Mouse (Mus musculus): ENCODE measurements around the gene Msgn1.

Gene Msgn1

GRCm38 (mm10) chr12:11208872-11209271 lies at the start of gene Msgn1:
Gene Msgn1 (minus strand): TSS chr12:11208972.
- DNase-seq (ENCODE audit: low read depth, low spot score): no peak

- DNase-seq (ENCODE audit: low read depth, low spot score): no peak
These were observed 41.5 kb upstream of the Msgn1 start for GRCm38 (mm10) chr12:11250322-11250721.

GRCm38 (mm10) chr12:11247460-11247859 lies 38.7 kb upstream of the Msgn1 start:
- no peak for DNase-seq (ENCODE audit: low read depth, low spot score)

GRCm38 (mm10) chr12:11235996-11236395 lies 27.2 kb upstream of the Msgn1 start:
- no peak for DNase-seq (ENCODE audit: low read depth, low spot score)

GRCm38 (mm10) chr12:11230267-11230666 lies 21.5 kb upstream of the Msgn1 start:
- no peak for DNase-seq (ENCODE audit: low read depth, low spot score)

- no peak for DNase-seq (ENCODE audit: low read depth, low spot score)
These were observed 17.9 kb upstream of the Msgn1 start for GRCm38 (mm10) chr12:11226529-11227268.

- DNase-seq (ENCODE audit: low read depth, low spot score): no peak
These were observed 17.4 kb upstream of the Msgn1 start for GRCm38 (mm10) chr12:11226123-11226522.

GRCm38 (mm10) chr12:11224722-11225121 lies 15.9 kb upstream of the Msgn1 start:
- no peak for DNase-seq (ENCODE audit: low read depth, low spot score)

GRCm38 (mm10) chr12:11223090-11223489 lies 14.3 kb upstream of the Msgn1 start:
- no peak for DNase-seq (ENCODE audit: low read depth, low spot score)

GRCm38 (mm10) chr12:11222566-11222965 lies 13.8 kb upstream of the Msgn1 start:
- DNase-seq (ENCODE audit: low read depth, low spot score): no peak

- DNase-seq (ENCODE audit: low read depth, low spot score): peak; percentile 26
These were observed 13.0 kb upstream of the Msgn1 start for GRCm38 (mm10) chr12:11221524-11222330.

GRCm38 (mm10) chr12:11217726-11218250 lies 9.0 kb upstream of the Msgn1 start:
- no peak for DNase-seq (ENCODE audit: low read depth, low spot score)

GRCm38 (mm10) chr12:11216454-11216853 lies 7.7 kb upstream of the Msgn1 start:
- no peak for DNase-seq (ENCODE audit: low read depth, low spot score)

- DNase-seq (ENCODE audit: low read depth, low spot score): peak; percentile 10
These were observed 6.8 kb upstream of the Msgn1 start for GRCm38 (mm10) chr12:11215555-11215954.

- DNase-seq (ENCODE audit: low read depth, low spot score): no peak
These were observed 6.0 kb upstream of the Msgn1 start for GRCm38 (mm10) chr12:11214776-11215175.

- no peak for DNase-seq (ENCODE audit: low read depth, low spot score)
These were observed 4.1 kb upstream of the Msgn1 start for GRCm38 (mm10) chr12:11212881-11213280.

GRCm38 (mm10) chr12:11210361-11210760 lies 1.6 kb upstream of the Msgn1 start:
- no peak for DNase-seq (ENCODE audit: low read depth, low spot score)

- DNase-seq (ENCODE audit: low read depth, low spot score): no peak
These were observed 864 bp upstream of the Msgn1 start for GRCm38 (mm10) chr12:11209636-11210035.

- DNase-seq (ENCODE audit: low read depth, low spot score): no peak
These were observed 2.5 kb downstream of the Msgn1 start for GRCm38 (mm10) chr12:11206321-11206720.

- no peak for DNase-seq (ENCODE audit: low read depth, low spot score)
These were observed 4.8 kb downstream of the Msgn1 start for GRCm38 (mm10) chr12:11203694-11204665.

GRCm38 (mm10) chr12:11202476-11202875 lies 6.3 kb downstream of the Msgn1 start:
- DNase-seq (ENCODE audit: low read depth, low spot score): no peak
